Mouse (Mus musculus): ENCODE measurements around the gene Sept11. TPM values are rescaled to one million over a fixed set of nuclear protein-coding genes. Genes with fewer than 3 reads are reported as not detected.

Gene Sept11
- polyA plus RNA-seq, 1 experiment = 74.0 TPM

- H3K4me3 ChIP-seq (replicated peaks; ENCODE audit: insufficient read depth, low read depth, low read length) = no peak overlapping the region
- peaks cover 16% of the 10 kb centered on the region for H3K4me1 ChIP-seq (ENCODE audit: control insufficient read depth, insufficient read depth, low read length)
- no peak overlapping the region for H3K27ac ChIP-seq (ENCODE audit: insufficient read depth, low read length)
- 42% methylated on average over 5 of the region's 5 CpGs for WGBS
- no peak for DNase-seq
- TF ChIP-seq POLR2A (IDR thresholded peaks at IDR 0.05; ENCODE audit: borderline replicate concordance, insufficient read depth, low read length) (no peak), CTCF (IDR thresholded peaks at IDR 0.05; ENCODE audit: borderline replicate concordance, insufficient read depth, low read depth, low read length) (no peak)
- no peaks in the 10 kb centered on the region for H3K27me3 ChIP-seq (ENCODE audit: control insufficient read depth, insufficient read depth, low read length)
These were observed 51.6 kb downstream of the Sept11 start for GRCm38 (mm10) chr5:93144874-93145273.

GRCm38 (mm10) chr5:93145504-93145903 lies 52.3 kb downstream of the Sept11 start:
- H3K27ac ChIP-seq (ENCODE audit: insufficient read depth, low read length) = no peak overlapping the region
- no peaks in the 10 kb centered on the region for H3K27me3 ChIP-seq (ENCODE audit: control insufficient read depth, insufficient read depth, low read length)
- 60% methylated on average over 6 of the region's 6 CpGs for WGBS
- no peak for DNase-seq
- H3K4me3 ChIP-seq (replicated peaks; ENCODE audit: insufficient read depth, low read depth, low read length) = no peak overlapping the region
- TF ChIP-seq POLR2A (IDR thresholded peaks at IDR 0.05; ENCODE audit: borderline replicate concordance, insufficient read depth, low read length) (no peak), CTCF (IDR thresholded peaks at IDR 0.05; ENCODE audit: borderline replicate concordance, insufficient read depth, low read depth, low read length) (no peak)
- H3K4me1 ChIP-seq (ENCODE audit: control insufficient read depth, insufficient read depth, low read length) = peaks cover 16% of the 10 kb centered on the region

- Histone ChIP-seq H3K4me1 (ENCODE audit: control insufficient read depth, insufficient read depth, low read length) (peaks cover 4% of the 10 kb centered on the region; the same call in 1 of the 2 replicates), H3K27me3 (ENCODE audit: control insufficient read depth, insufficient read depth, low read length) (no peaks in the 10 kb centered on the region), H3K27ac (ENCODE audit: insufficient read depth, low read length) (no peak overlapping the region), H3K4me3 (replicated peaks; ENCODE audit: insufficient read depth, low read depth, low read length) (no peak overlapping the region)
- TF ChIP-seq POLR2A (IDR thresholded peaks at IDR 0.05; ENCODE audit: borderline replicate concordance, insufficient read depth, low read length) (no peak), CTCF (IDR thresholded peaks at IDR 0.05; ENCODE audit: borderline replicate concordance, insufficient read depth, low read depth, low read length) (no peak)
- peak in 1 of 2 experiments; percentile 8 for DNase-seq
- WGBS = 73% methylated on average over 12 of the region's 12 CpGs
These were observed 56.9 kb downstream of the Sept11 start for GRCm38 (mm10) chr5:93149969-93150777.

GRCm38 (mm10) chr5:93151985-93152384 lies 58.7 kb downstream of the Sept11 start:
- Histone ChIP-seq H3K4me3 (replicated peaks; ENCODE audit: insufficient read depth, low read depth, low read length) (no peak overlapping the region), H3K4me1 (ENCODE audit: control insufficient read depth, insufficient read depth, low read length) (no peaks in the 10 kb centered on the region; the same call in 1 of the 2 replicates), H3K27ac (ENCODE audit: insufficient read depth, low read length) (no peak overlapping the region), H3K27me3 (ENCODE audit: control insufficient read depth, insufficient read depth, low read length) (no peaks in the 10 kb centered on the region)
- DNase-seq = no peak
- WGBS = 83% methylated on average over 6 of the region's 6 CpGs
- TF ChIP-seq POLR2A (IDR thresholded peaks at IDR 0.05; ENCODE audit: borderline replicate concordance, insufficient read depth, low read length) (no peak), CTCF (IDR thresholded peaks at IDR 0.05; ENCODE audit: borderline replicate concordance, insufficient read depth, low read depth, low read length) (no peak)

GRCm38 (mm10) chr5:93152451-93152850 lies 59.2 kb downstream of the Sept11 start:
- Histone ChIP-seq H3K4me3 (replicated peaks; ENCODE audit: insufficient read depth, low read depth, low read length) (no peak overlapping the region), H3K4me1 (ENCODE audit: control insufficient read depth, insufficient read depth, low read length) (no peaks in the 10 kb centered on the region; the same call in 1 of the 2 replicates), H3K27ac (ENCODE audit: insufficient read depth, low read length) (no peak overlapping the region), H3K27me3 (ENCODE audit: control insufficient read depth, insufficient read depth, low read length) (no peaks in the 10 kb centered on the region)
- WGBS = 88% methylated on average over 4 of the region's 4 CpGs
- DNase-seq = no peak
- TF ChIP-seq CTCF (IDR thresholded peaks at IDR 0.05; ENCODE audit: borderline replicate concordance, insufficient read depth, low read depth, low read length) (no peak), POLR2A (IDR thresholded peaks at IDR 0.05; ENCODE audit: borderline replicate concordance, insufficient read depth, low read length) (no peak)

- 66% methylated on average over 11 of the region's 11 CpGs for WGBS
- no peak overlapping the region for H3K27ac ChIP-seq (ENCODE audit: insufficient read depth, low read length)
- H3K27me3 ChIP-seq (ENCODE audit: control insufficient read depth, insufficient read depth, low read length) = no peaks in the 10 kb centered on the region
- H3K4me1 ChIP-seq (ENCODE audit: control insufficient read depth, insufficient read depth, low read length) = no peaks in the 10 kb centered on the region; the same call in 1 of the 2 replicates
- no peak overlapping the region for H3K4me3 ChIP-seq (replicated peaks; ENCODE audit: insufficient read depth, low read depth, low read length)
- no peak for DNase-seq
- no peak for TF ChIP-seq CTCF (IDR thresholded peaks at IDR 0.05; ENCODE audit: borderline replicate concordance, insufficient read depth, low read depth, low read length)
- no peak for TF ChIP-seq POLR2A (IDR thresholded peaks at IDR 0.05; ENCODE audit: borderline replicate concordance, insufficient read depth, low read length)
These were observed 61.2 kb downstream of the Sept11 start for GRCm38 (mm10) chr5:93154401-93154800.

- Histone ChIP-seq H3K27ac (ENCODE audit: insufficient read depth, low read length) (no peak overlapping the region), H3K4me3 (replicated peaks; ENCODE audit: insufficient read depth, low read depth, low read length) (no peak overlapping the region), H3K27me3 (ENCODE audit: control insufficient read depth, insufficient read depth, low read length) (no peaks in the 10 kb centered on the region), H3K4me1 (ENCODE audit: control insufficient read depth, insufficient read depth, low read length) (no peaks in the 10 kb centered on the region)
- TF ChIP-seq POLR2A (IDR thresholded peaks at IDR 0.05; ENCODE audit: borderline replicate concordance, insufficient read depth, low read length) (no peak), CTCF (IDR thresholded peaks at IDR 0.05; ENCODE audit: borderline replicate concordance, insufficient read depth, low read depth, low read length) (peak; percentile 65)
- peak; percentile 58 to 65 for DNase-seq
- 67% methylated on average over 3 of the region's 3 CpGs for WGBS
These were observed 70.3 kb downstream of the Sept11 start for GRCm38 (mm10) chr5:93163541-93163940.

GRCm38 (mm10) chr5:93167919-93168516 lies 74.8 kb downstream of the Sept11 start:
- no peaks in the 10 kb centered on the region for H3K4me1 ChIP-seq (ENCODE audit: control insufficient read depth, insufficient read depth, low read length)
- H3K27ac ChIP-seq (ENCODE audit: insufficient read depth, low read length) = no peak overlapping the region
- no peak overlapping the region for H3K4me3 ChIP-seq (replicated peaks; ENCODE audit: insufficient read depth, low read depth, low read length)
- H3K27me3 ChIP-seq (ENCODE audit: control insufficient read depth, insufficient read depth, low read length) = no peaks in the 10 kb centered on the region
- WGBS = 90% methylated on average over 11 of the region's 11 CpGs
- TF ChIP-seq POLR2A (IDR thresholded peaks at IDR 0.05; ENCODE audit: borderline replicate concordance, insufficient read depth, low read length) = no peak
- TF ChIP-seq CTCF (IDR thresholded peaks at IDR 0.05; ENCODE audit: borderline replicate concordance, insufficient read depth, low read depth, low read length) = no peak
- no peak for DNase-seq
